Mouse (Mus musculus): ENCODE measurements at regions not wholly inside any gene's neighbourhood (a gene's known extent, or its start where the extent isn't known, plus 50 kb on each side); places are given as distances from the start of the nearest gene placed in this dataset.

GRCm38 (mm10) chr4:89050551-89051199 lies 86.2 kb upstream of the Mtap start:
- TF ChIP-seq CTCF (IDR thresholded peaks at IDR 0.05; ENCODE audit: control insufficient read depth, insufficient read depth, low read length): no peak
- TF ChIP-seq POLR2A (IDR thresholded peaks at IDR 0.05; ENCODE audit: borderline replicate concordance, control insufficient read depth, low read depth, low read length): no peak
